Mouse (Mus musculus): ENCODE results near the gene Kcnh8.

Gene Kcnh8

DNA sequence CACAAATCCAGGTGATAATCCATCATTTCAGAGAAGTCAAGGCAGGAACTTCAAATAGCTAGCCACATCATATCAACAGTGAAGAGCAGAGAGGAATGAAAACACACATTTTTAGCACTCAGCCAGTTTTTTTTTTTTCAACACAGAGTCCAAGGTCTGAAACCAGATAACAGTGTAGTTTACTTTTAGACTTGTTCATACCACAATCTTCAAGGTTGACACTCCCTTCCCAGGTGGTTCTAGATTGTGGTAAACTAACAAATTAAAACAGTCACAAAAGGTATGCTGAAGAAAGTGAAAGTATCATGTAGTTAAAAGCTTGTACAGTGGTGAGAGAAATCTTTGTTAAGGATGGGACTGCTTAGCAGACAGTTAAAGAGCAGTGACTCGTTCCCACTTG lies 216.5 kb downstream of the Kcnh8 start:
- no peak for DNase-seq (ENCODE audit: low spot score)

DNA sequence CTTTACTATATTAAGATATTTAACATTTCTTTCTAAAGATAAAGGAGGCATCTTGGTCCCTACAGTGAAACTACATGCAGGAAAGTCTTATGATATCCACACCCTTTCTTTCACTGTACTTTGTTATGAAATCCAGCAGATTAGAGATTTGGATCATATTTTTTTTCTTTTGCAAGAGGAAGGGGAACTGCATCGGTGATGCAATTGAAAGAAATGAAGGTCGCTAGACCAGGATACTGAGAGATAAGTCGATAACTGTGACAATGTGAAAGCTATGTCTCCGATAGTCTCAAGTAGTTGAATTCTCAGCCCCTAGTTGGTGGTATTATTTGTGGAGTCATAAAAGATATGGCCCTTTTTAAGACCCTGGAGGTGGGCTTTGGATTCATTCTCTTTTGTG lies 227.2 kb downstream of the Kcnh8 start:
- DNase-seq (ENCODE audit: low spot score), result no peak

DNA sequence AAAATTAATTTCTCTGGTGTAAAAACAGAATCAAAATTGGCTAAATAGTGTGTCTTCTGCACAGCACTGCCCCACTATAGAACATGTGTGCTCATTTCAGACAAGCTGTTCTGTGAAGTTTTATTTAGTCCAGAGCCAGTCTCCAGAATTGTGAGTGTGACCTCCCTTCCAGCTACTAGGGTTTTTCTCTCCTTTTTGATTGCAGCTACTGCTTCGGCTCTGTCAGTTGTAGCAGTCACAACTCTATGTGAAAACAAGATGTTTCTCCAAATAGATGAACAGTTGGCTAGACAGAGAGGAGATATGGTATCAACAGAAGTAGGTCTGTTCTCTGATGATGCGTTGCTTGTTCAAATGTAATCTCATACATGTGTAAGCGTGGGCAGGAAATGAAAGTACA lies 270.7 kb downstream of the Kcnh8 start:
- DNase-seq (ENCODE audit: low spot score), result no peak

GRCm38 (mm10) chr17:52878964-52879363 lies 276.5 kb downstream of the Kcnh8 start:
- no peak for DNase-seq (ENCODE audit: low spot score)

GRCm38 (mm10) chr17:52880051-52880450 lies 277.5 kb downstream of the Kcnh8 start:
- DNase-seq (ENCODE audit: low spot score), result no peak

- no peak for DNase-seq (ENCODE audit: low spot score)
These were observed 282.7 kb downstream of the Kcnh8 start for GRCm38 (mm10) chr17:52885210-52885609.

- DNase-seq (ENCODE audit: low spot score), result no peak
These were observed 318.1 kb downstream of the Kcnh8 start for GRCm38 (mm10) chr17:52920519-52921106.

GRCm38 (mm10) chr17:52943966-52944365 lies 341.5 kb downstream of the Kcnh8 start:
- DNase-seq (ENCODE audit: low spot score), result no peak

- DNase-seq (ENCODE audit: low spot score), result no peak
These were observed 370.2 kb downstream of the Kcnh8 start for GRCm38 (mm10) chr17:52972735-52973134.

DNA sequence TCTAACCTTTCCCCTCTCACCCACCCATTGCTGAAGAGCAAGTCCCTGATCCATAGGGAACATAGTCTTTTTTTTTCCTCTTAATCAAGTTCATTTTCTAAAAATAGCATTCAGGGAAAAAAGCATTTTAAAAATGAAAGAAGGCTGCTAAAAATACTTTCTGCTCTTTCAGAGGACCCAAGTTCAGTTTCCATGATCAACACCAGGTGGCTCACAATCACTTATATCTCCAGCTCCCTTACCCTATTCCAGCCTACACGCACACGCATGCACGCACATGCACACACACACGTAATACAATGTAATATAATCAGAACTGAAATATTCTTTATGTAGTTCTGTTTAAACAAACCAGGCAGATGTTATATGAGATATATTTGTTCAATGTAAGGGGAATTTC lies 378.4 kb downstream of the Kcnh8 start:
- DNase-seq (ENCODE audit: low spot score), result no peak

Data from T-cell, adult 2 months (primary cell).